Mouse (Mus musculus) hematopoietic multipotent progenitor cell, adult 10-12 weeks (in vitro differentiated cells): Measurements from ENCODE around the gene Mgp. TPM values are rescaled to one million over a fixed set of nuclear protein-coding genes. Genes with fewer than 3 reads are reported as not detected.

Experiments
- polyA plus RNA-seq: library from polyadenylated mRNA; stranded (reverse); fragments of >175 nt; gene quantifications from 2 replicates; pipeline ENCODE4 v1.2.3, GENCODE M21; 2012; ENCODE audit warnings: low replicate concordance

Mgp gene
- not detected in 2 replicates for polyA plus RNA-seq

GRCm38 (mm10) chr6:136875670-136876069 lies at the start of gene Mgp:
Gene Mgp (minus strand): TSS chr6:136875823.

DNA sequence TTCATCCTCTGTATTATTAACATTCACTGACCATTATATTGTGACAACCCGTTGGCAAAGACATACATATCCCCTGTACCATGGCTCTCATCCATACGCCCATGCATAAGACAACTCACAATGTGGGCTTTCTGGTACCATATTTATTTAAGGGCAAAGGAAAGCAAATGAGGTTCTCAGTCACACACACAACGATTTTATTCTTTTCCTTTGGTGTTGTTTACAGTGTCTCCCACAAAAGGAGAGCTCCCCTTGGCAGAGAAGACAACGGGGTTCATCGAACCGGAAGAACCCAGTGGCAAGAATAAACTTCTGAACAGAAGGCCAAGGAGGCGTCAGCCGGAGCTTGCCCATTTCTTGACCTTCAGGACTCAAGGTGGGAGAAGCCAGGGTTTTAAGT lies 47.9 kb upstream of the Mgp start, which contains the start of gene Pde6h:
Gene Pde6h (plus strand): TSS at position 301 of the 400 bp plus-strand sequence.

DNA sequence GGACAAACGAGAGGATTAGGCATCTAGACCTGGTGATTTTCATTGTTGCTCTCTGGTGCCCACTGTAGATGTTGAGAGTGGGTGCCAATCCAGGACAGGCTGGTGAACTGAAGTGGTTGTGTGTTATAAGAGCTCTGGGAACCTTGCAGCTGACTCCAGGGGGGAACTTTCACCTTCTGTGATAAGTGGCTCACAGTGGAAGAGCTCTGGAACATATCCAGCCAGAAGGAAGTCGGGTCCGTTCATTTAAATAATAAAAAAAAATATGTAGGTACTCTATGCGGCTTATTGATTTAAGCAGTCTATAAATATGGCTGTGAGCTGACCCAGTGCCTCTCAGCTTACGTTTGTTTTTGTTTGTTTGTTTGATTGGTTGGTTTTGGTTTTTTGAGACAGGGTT lies 46.5 kb upstream of the Mgp start, which contains the start of gene Erp27:
Gene Erp27 (minus strand): TSS at position 101 of the 400 bp plus-strand sequence.

DNA sequence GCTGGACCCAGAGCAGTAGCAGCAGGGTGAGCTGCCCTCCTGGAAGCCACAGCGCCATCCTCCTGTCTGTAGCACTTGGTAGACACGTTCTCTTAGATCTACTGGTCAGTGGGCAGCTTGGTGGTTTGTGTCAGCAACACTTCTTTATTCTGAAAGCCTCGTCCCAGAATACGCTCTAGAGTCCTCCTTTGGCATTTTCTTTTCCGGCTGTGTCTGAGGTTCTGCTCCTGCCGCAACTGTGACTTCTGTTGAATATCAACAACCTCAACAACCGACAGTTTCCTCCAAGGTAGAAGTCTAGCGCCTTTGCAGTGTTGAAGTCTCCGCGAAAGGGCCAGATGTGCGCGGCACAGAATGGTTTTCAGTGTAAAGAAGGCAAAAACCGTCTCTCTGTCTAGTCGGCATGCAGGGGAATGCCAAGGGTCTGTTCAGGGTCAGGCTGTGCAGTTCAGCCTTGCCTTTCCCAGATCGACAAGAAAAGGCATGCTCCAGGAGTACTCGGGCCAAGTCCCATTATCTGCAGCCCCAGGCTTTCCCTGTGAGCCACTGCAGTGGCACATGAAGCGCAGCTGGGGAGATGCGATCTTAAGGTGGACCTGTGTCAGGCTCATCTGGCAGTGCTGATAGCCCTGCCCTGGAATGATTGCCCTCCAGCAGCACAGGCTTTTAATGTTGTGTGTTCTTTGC lies 18.3 kb downstream of the Mgp start, which contains the start of gene Art4:
Gene Art4 (minus strand): TSS at position 548 of the 687 bp plus-strand sequence.

DNA sequence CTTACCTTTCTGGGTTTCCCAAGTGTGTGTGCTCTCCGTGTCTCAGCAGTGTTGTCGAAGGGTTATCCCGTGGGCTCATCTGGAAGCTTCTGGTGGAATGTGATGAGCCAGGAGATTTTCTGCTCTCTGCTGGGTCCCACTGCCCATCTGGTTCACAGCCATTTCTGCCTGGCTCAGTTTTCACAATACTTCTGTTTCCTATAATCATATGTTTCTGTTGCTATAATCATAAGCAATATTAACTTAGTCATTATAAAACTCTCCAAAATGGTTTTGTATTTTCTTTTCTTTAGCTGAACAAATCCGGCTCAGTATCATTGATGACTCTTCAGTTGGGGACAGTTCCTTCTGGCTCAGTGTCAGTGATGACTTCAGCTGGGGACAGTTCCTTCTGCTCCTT lies 40.3 kb downstream of the Mgp start, which contains the start of gene Smco3:
Gene Smco3 (minus strand): TSS at position 101 of the 400 bp plus-strand sequence.

GRCm38 (mm10) chr6:136827881-136828561 lies 47.6 kb downstream of the Mgp start, which contains the start of gene Wbp11:
Gene Wbp11 (minus strand): TSS chr6:136828233.

DNA sequence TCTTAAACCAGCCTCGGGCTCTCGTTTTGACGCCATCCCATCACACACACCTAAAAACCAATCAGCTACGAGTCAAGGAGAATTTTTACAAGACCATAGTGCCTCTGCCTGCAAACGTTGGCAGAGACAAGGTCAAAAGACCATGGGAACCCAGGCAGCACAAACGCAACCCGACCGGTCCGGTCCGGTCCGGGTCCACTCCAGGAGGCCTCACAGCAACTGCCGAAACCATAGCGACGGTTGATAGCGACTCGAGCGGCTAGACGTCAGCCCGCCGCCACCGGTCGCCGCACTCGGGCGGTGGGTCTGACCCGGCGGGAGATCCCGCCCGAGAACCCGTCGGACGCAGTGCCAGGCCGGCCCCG lies 48.1 kb downstream of the Mgp start, which contains the start of gene BC049715:
Gene BC049715 (plus strand): TSS at position 111 of the 365 bp plus-strand sequence.

Other genes with a start within 250 kb of the Mgp start
- gene Plbd1, start 213.9 kb downstream of the Mgp start, polyA plus RNA-seq = 76.9 and 117 TPM in 2 replicates
- gene Gucy2c, start 94.1 kb downstream of the Mgp start, polyA plus RNA-seq = not detected in 2 replicates
- 3.8 and 4.1 TPM in 2 replicates for gene Hist4h4, start 71.4 kb downstream of the Mgp start, polyA plus RNA-seq
- gene H2afj, start 67.6 kb downstream of the Mgp start, polyA plus RNA-seq = 283 and 566 TPM in 2 replicates
- gene BC049715, start 48.2 kb downstream of the Mgp start, polyA plus RNA-seq = 0.12 and 1.1 TPM in 2 replicates
- gene Wbp11, start 47.6 kb downstream of the Mgp start, polyA plus RNA-seq = 133 and 189 TPM in 2 replicates
- gene Smco3, start 40.4 kb downstream of the Mgp start, polyA plus RNA-seq = not detected in 2 replicates
- gene Art4, start 18.1 kb downstream of the Mgp start, polyA plus RNA-seq = 0.07 and 1.3 TPM in 2 replicates
- gene Erp27, start 46.4 kb upstream of the Mgp start, polyA plus RNA-seq = 0.25 and 0.36 TPM in 2 replicates
- gene Pde6h, start 48.0 kb upstream of the Mgp start, polyA plus RNA-seq = not detected in 2 replicates
- 203 and 245 TPM in 2 replicates for gene Arhgdib, start 66.1 kb upstream of the Mgp start, polyA plus RNA-seq